Comparison of ENCODE assay signal across 29 mouse cellular contexts in the genomic region with DNA sequence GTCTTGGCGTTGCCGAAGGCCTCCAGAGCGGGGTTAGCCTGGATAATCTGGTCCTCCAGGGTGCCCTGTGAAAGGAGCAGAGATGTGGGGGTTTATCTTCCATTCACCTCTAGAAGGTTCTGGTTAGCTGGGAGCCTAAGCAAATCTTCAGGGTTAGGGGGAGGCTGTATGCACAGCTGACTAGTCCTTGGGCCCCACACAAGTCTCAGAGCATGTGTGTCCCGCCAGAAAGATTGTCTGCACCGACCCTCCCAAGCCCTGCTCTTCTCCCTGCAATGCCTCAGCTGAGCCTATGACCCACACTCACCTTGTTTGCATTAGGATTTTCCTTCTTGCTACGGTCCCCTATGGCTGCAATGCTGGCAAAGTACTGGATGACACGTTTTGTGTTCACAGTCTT. TPM values are rescaled to one million over a fixed set of nuclear protein-coding genes. Genes with fewer than 3 reads are reported as not detected.
"Had no signal": no experiment of that assay in that cellular context is flagged by ENCODE, and none has a peak within 500 bp of the region (broad histone marks: within the 10 kb centered on the region; RNA-seq: fewer than 3 reads in every experiment).

No protein-coding gene starts in this region.

- H3K27ac ChIP-seq: kidney, postnatal 0 days; layer of hippocampus, adult 2 months; limb, embryonic 10.5 days; limb, embryonic 13.5 days; liver, embryonic 12.5 days; liver, embryonic 15.5 days; macrophage; midbrain, embryonic 12.5 days; midbrain, embryonic 15.5 days; neural tube, embryonic 12.5 days; neural tube, embryonic 15.5 days; stomach, postnatal 0 days had no signal

- H3K9me3 ChIP-seq: limb, embryonic 10.5 days; limb, embryonic 13.5 days; liver, embryonic 12.5 days; liver, embryonic 15.5 days; midbrain, embryonic 12.5 days; midbrain, embryonic 15.5 days; neural tube, embryonic 12.5 days; neural tube, embryonic 15.5 days had no signal

- DNase-seq: kidney, postnatal 25 days; layer of hippocampus, adult 9-11 months; liver; lung, adult 18-20 months; right cerebral cortex, adult 18-20 months; right cerebral cortex, postnatal 14 days; right cerebral cortex, postnatal 4 days; thymus, adult 2 months; thymus, postnatal 14 days; thymus, postnatal 4 days had no signal

- H3K4me2 ChIP-seq: limb, embryonic 13.5 days; liver, embryonic 12.5 days; liver, embryonic 15.5 days; midbrain, embryonic 12.5 days; midbrain, embryonic 15.5 days; neural tube, embryonic 12.5 days; neural tube, embryonic 15.5 days had no signal

- H3K27me3 ChIP-seq: liver, embryonic 12.5 days; liver, embryonic 15.5 days; midbrain, embryonic 12.5 days; midbrain, embryonic 15.5 days; neural tube, embryonic 12.5 days; neural tube, embryonic 15.5 days had no signal

- ATAC-seq: liver, embryonic 12.5 days; lung, postnatal 0 days; midbrain, embryonic 15.5 days had no signal

- H3K36me3 ChIP-seq: limb, embryonic 10.5 days; limb, embryonic 13.5 days; liver, embryonic 12.5 days; liver, embryonic 15.5 days; midbrain, embryonic 12.5 days; midbrain, embryonic 15.5 days; neural tube, embryonic 12.5 days; neural tube, embryonic 15.5 days had no signal

- H3K9ac ChIP-seq: limb, embryonic 13.5 days; liver, embryonic 12.5 days; liver, embryonic 15.5 days; midbrain, embryonic 12.5 days; midbrain, embryonic 15.5 days; neural tube, embryonic 12.5 days; neural tube, embryonic 15.5 days had no signal

- H3K4me3 ChIP-seq: layer of hippocampus, adult 2 months; limb, embryonic 10.5 days; limb, embryonic 13.5 days; liver, embryonic 12.5 days; liver, embryonic 15.5 days; midbrain, embryonic 12.5 days; midbrain, embryonic 15.5 days; neural tube, embryonic 12.5 days; neural tube, embryonic 15.5 days had no signal

- H3K4me1 ChIP-seq: liver, embryonic 12.5 days; liver, embryonic 15.5 days; midbrain, embryonic 12.5 days; midbrain, embryonic 15.5 days; neural tube, embryonic 12.5 days; neural tube, embryonic 15.5 days had no signal

RNA-seq across cellular contexts. Expression of a gene that starts 4.0 kb away (rescaled TPM):
- total RNA-seq: megakaryocyte, adult 5-6 weeks had no signal
- polyA plus RNA-seq: macrophage had no signal

RNA-seq across cellular contexts. Expression of a gene that starts 14.0 kb away (rescaled TPM):
- total RNA-seq: layer of hippocampus, adult 2 months; layer of hippocampus, postnatal 25 days; left cerebral cortex, adult 18-20 months; left cerebral cortex, postnatal 25 days; megakaryocyte, adult 5-6 weeks had no signal
- polyA plus RNA-seq: kidney, postnatal 0 days; large intestine, adult 2 months; limb, embryonic 10.5 days; limb, embryonic 13.5 days; liver, embryonic 12.5 days; liver, embryonic 15.5 days; lung, postnatal 0 days; macrophage; midbrain, embryonic 12.5 days; midbrain, embryonic 15.5 days; neural tube, embryonic 12.5 days; neural tube, embryonic 15.5 days; stomach, embryonic 14.5 days; stomach, postnatal 0 days; thymus, adult 2 months had no signal

RNA-seq across cellular contexts. Expression of a gene that starts 26.7 kb away (rescaled TPM):
- total RNA-seq: megakaryocyte, adult 5-6 weeks had no signal
- polyA plus RNA-seq: liver, embryonic 12.5 days; macrophage had no signal

RNA-seq across cellular contexts. Expression of a gene that starts 30.2 kb away (rescaled TPM):
- total RNA-seq: layer of hippocampus, adult 2 months; left cerebral cortex, postnatal 25 days; megakaryocyte, adult 5-6 weeks had no signal
- polyA plus RNA-seq: liver, embryonic 12.5 days; liver, embryonic 15.5 days; lung, postnatal 0 days; macrophage; midbrain, embryonic 12.5 days; stomach, embryonic 14.5 days had no signal

RNA-seq across cellular contexts. Expression of a gene that starts 31.7 kb away (rescaled TPM):
- total RNA-seq: megakaryocyte, adult 5-6 weeks had no signal
- polyA plus RNA-seq: macrophage had no signal
